In the genomic region with DNA sequence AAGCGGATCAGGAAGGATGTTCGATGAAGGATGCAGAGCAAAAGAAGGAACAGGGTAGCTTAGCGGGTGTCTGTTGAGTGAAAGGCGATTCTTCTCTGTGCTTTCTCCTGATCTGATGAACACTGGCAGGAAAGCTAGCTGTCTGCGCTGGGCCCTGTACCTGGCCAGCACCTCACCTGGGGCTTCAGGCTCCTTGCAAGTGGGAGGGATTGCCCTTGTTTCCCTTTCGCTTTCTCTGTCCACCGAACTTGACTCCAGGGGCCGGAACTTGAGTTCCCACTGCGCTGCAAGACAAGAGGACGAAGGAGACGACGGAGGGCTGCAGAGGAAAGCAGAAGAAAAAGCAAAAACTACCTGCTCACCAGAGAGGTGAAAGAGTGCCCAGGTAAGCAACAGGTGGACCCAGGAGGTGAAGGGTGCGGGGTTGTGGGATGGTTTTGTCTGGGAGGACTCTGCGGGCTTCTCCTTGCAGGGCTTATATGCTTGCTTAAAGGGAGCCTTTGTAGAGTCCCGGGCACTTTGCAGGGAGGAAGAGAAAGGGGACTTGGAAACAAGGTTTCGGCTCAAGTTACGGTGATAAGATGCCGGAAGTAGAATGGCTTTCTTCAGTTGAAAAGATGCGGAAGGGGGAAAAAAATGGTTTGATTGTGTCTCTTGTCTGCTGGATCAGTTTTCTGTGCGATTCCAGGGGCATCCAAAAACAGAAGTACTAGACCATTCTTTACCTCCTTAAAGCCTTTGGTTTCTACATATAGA, we compare ENCODE assay signal across 9 mouse cellular contexts. TPM values are rescaled to one million over a fixed set of nuclear protein-coding genes. Genes with fewer than 3 reads are reported as not detected.
DNase-seq lines count a peak whose midpoint lies in the region; ATAC-seq and TF ChIP-seq lines count a peak whose summit lies in the region.
"Had no signal": no experiment of that assay in that cellular context is flagged by ENCODE, and none has a peak within 500 bp of the region (broad histone marks: within the 10 kb centered on the region; RNA-seq: fewer than 3 reads in every experiment).

A gene (plus strand): TSS at position 51 of the 756 bp plus-strand sequence.

- peak within 1 kb of the TSS; percentile 34; the same call in 1 of the 2 replicates for H3K9ac ChIP-seq in liver, adult 2 months (ENCODE audit: low read depth, low read length)
- peak within 1 kb of the TSS; percentile 32; the same call in 1 of the 2 replicates for H3K9ac ChIP-seq in forebrain, embryonic 11.5 days (ENCODE audit: low read length)
- no peak within 1 kb of the TSS for H3K9ac ChIP-seq in liver, embryonic 14.5 days (replicated peaks)
- no peak within 1 kb of the TSS for H3K9ac ChIP-seq in neural tube, embryonic 12.5 days

- TF ChIP-seq EP300 in liver, embryonic 14.5 days (IDR thresholded peaks at IDR 0.05; ENCODE audit: low read depth): no peak

- peaks cover 7% of the 10 kb centered on the region for H3K4me1 ChIP-seq in liver, adult 2 months (ENCODE audit: control insufficient read depth, insufficient read depth, low read length)
- 0 out of 2 replicates have a peak, but pooled peaks cover 4% of the 10 kb centered on the region for H3K4me1 ChIP-seq in forebrain, embryonic 11.5 days (replicated peaks; ENCODE audit: control insufficient read depth, insufficient read depth, low read length)
- peaks cover 0 to 7% of the 10 kb centered on the region in 2 experiments; a peak in 3 of 4 replicates for H3K4me1 ChIP-seq in liver, embryonic 14.5 days (replicated peaks; ENCODE audit: control insufficient read depth in 2 of 2, insufficient read depth in 2 of 2, low read length in 1 of 2)
- H3K4me1 ChIP-seq in neural tube, embryonic 12.5 days: peaks cover 15% of the 10 kb centered on the region

- peak within 1 kb of the TSS; percentile 42 for H3K4me2 ChIP-seq in forebrain, embryonic 11.5 days (ENCODE audit: low read depth, low read length, severe bottlenecking)
- H3K4me2 ChIP-seq in liver, embryonic 14.5 days (ENCODE audit: low read depth): peak within 1 kb of the TSS; percentile 52
- H3K4me2 ChIP-seq in neural tube, embryonic 12.5 days (replicated peaks): peak within 1 kb of the TSS; percentile 53

- peaks cover 3% of the 10 kb centered on the region; the same call in 1 of the 2 replicates for H3K79me2 ChIP-seq in liver, adult 2 months (ENCODE audit: control insufficient read depth, insufficient read depth, low read length)

- H3K9me3 ChIP-seq in forebrain, embryonic 11.5 days (ENCODE audit: control insufficient read depth, low read length): no peaks in the 10 kb centered on the region
- H3K9me3 ChIP-seq in liver, embryonic 14.5 days (ENCODE audit: control insufficient read depth, low read length): no peaks in the 10 kb centered on the region
- no peaks in the 10 kb centered on the region for H3K9me3 ChIP-seq in neural tube, embryonic 12.5 days
- H3K9me3 ChIP-seq: G1E had no signal

- WGBS in liver, adult 2 months: 19% methylated on average over 20 of the region's 20 CpGs
- WGBS in forebrain, embryonic 11.5 days: 5% methylated on average over 20 of the region's 20 CpGs
- WGBS in liver, embryonic 14.5 days (ENCODE audit: insufficient replicate concordance): under 1% methylated on average over 20 of the region's 20 CpGs
- 13% methylated on average over 20 of the region's 20 CpGs for WGBS in neural tube, embryonic 12.5 days

- no peaks in the 10 kb centered on the region for H3K27me3 ChIP-seq in liver, adult 2 months (ENCODE audit: control insufficient read depth, insufficient read depth, low read length)
- peaks cover 2% of the 10 kb centered on the region; the same call in 1 of the 2 replicates for H3K27me3 ChIP-seq in forebrain, embryonic 11.5 days (ENCODE audit: control insufficient read depth, insufficient read depth, low read length)
- peaks cover 29% of the 10 kb centered on the region for H3K27me3 ChIP-seq in liver, embryonic 14.5 days (ENCODE audit: control insufficient read depth, insufficient read depth, low read length)
- peaks cover 5% of the 10 kb centered on the region; the same call in 1 of the 2 replicates for H3K27me3 ChIP-seq in neural tube, embryonic 12.5 days (replicated peaks)

- no peak for TF ChIP-seq CTCF in liver, adult 2 months (IDR thresholded peaks at IDR 0.05; ENCODE audit: low read depth, low read length)
- TF ChIP-seq CTCF in liver, embryonic 14.5 days (IDR thresholded peaks at IDR 0.05; ENCODE audit: low read depth): no peak

- H3K27ac ChIP-seq in liver, adult 2 months (replicated peaks; ENCODE audit: insufficient read depth, low read depth, low read length): peak within 1 kb of the TSS; percentile 50
- H3K27ac ChIP-seq in forebrain, embryonic 11.5 days (ENCODE audit: low read depth, low read length): no peak within 1 kb of the TSS
- H3K27ac ChIP-seq in liver, embryonic 14.5 days: no peak within 1 kb of the TSS
- H3K27ac ChIP-seq in neural tube, embryonic 12.5 days: no peak within 1 kb of the TSS

- DNase-seq in liver, adult 2 months (ENCODE audit: extremely low read depth, low read depth, low spot score): no peak
- DNase-seq in liver: no peak
- DNase-seq in forebrain, embryonic 11.5 days (ENCODE audit: low spot score): no peak
- DNase-seq in induced T-regulatory cell, adult 2 months (ENCODE audit: low read depth): peak; percentile 84
- no peak for DNase-seq in liver, embryonic 14.5 days (ENCODE audit: low read depth in 3 of 3, low spot score in 3 of 3)
- peak; percentile 29 for DNase-seq in yolk sac, embryonic 10.5 days (ENCODE audit: low spot score)

- H3K4me3 ChIP-seq in liver, adult 2 months (ENCODE audit: insufficient read depth, low read depth, low read length): peak within 1 kb of the TSS; percentile 76
- H3K4me3 ChIP-seq in forebrain, embryonic 11.5 days (ENCODE audit: low read depth, low read length): peak within 1 kb of the TSS; percentile 19
- H3K4me3 ChIP-seq in liver, embryonic 14.5 days (ENCODE audit: insufficient read depth in 1 of 2, low read depth in 2 of 2, low read length in 2 of 2): peak within 1 kb of the TSS; percentile 22 to 46
- 0 out of 2 replicates have a peak within 1 kb of the TSS, but pooled peaks have one; percentile 13 for H3K4me3 ChIP-seq in neural tube, embryonic 12.5 days

- H3K36me3 ChIP-seq in liver, adult 2 months (ENCODE audit: control insufficient read depth, insufficient read depth, low read length): no peaks in the 10 kb centered on the region
- no peaks in the 10 kb centered on the region for H3K36me3 ChIP-seq in forebrain, embryonic 11.5 days (ENCODE audit: control insufficient read depth, insufficient read depth, low read length)
- no peaks in the 10 kb centered on the region for H3K36me3 ChIP-seq in liver, embryonic 14.5 days (replicated peaks; ENCODE audit: control insufficient read depth, insufficient read depth, low read depth)
- H3K36me3 ChIP-seq in neural tube, embryonic 12.5 days: no peaks in the 10 kb centered on the region
- H3K36me3 ChIP-seq: G1E had no signal

- ATAC-seq in forebrain, embryonic 11.5 days (replicated peaks; ENCODE audit: low FRiP score): no peak
- no peak for ATAC-seq in liver, embryonic 14.5 days (ENCODE audit: insufficient read depth)
- no peak for ATAC-seq in neural tube, embryonic 12.5 days (ENCODE audit: low FRiP score, low read depth)
- ATAC-seq in megakaryocyte-erythroid progenitor cell, adult 5-6 weeks (replicated peaks; ENCODE audit: low FRiP score, low TSS enrichment, poor library complexity, severe bottlenecking): no peak

- TF ChIP-seq POLR2A in liver, adult 2 months (IDR thresholded peaks at IDR 0.05; ENCODE audit: extremely low read depth, insufficient read depth, low read length): no peak

RNA-seq across cellular contexts. Expression of the gene that starts here (rescaled TPM):
- total RNA-seq in liver, adult 2 months (2014; rRNA removed): 0.46 and 0.47 TPM in 2 replicates
- polyA plus RNA-seq in liver, adult 2 months (2012; rRNA removed): 0.12 and 0.31 TPM in 2 replicates
- 0.28 and 0.55 TPM in 2 replicates for polyA plus RNA-seq in forebrain, embryonic 11.5 days (2014; fragmentation: Nextera tagmentation; extraction: Ambion mirVana)
- 0.04 and 0.17 TPM in 2 replicates for polyA plus RNA-seq in liver, embryonic 14.5 days (2012; rRNA removed)
- polyA plus RNA-seq in liver, embryonic 14.5 days (2014; fragmentation: Nextera tagmentation; extraction: Ambion mirVana): 0.32 and 0.38 TPM in 2 replicates
- 0.32 and 0.33 TPM in 2 replicates for polyA plus RNA-seq in neural tube, embryonic 12.5 days (2016; fragmentation: Nextera tagmentation; extraction: Ambion mirVana)
- 0.20 and 0.92 TPM in 2 replicates for total RNA-seq in megakaryocyte-erythroid progenitor cell, adult 5-6 weeks (2014; fragmentation: Nextera tagmentation)
- total RNA-seq in megakaryocyte-erythroid progenitor cell, adult 5-6 weeks (2017): 1.1 and 4.4 TPM in 2 replicates
- polyA plus RNA-seq: G1E had no signal

Comparison
In these comparisons a context has a peak if more than half of its experiments do, and no peak if none do; other contexts are left out.
1. H3K9ac ChIP-seq: peak in liver, adult 2 months (single experiment) and forebrain, embryonic 11.5 days (single experiment); none in liver, embryonic 14.5 days (single experiment) and neural tube, embryonic 12.5 days (single experiment).
2. DNase-seq: peak in induced T-regulatory cell, adult 2 months (single experiment) and yolk sac, embryonic 10.5 days (single experiment); none in liver, adult 2 months (single experiment), liver (single experiment), forebrain, embryonic 11.5 days (single experiment) and liver, embryonic 14.5 days (0 of 3).
3. H3K4me3 ChIP-seq: peak in every context shown above with its lines; median percentile 76 in liver, adult 2 months; 34 in liver, embryonic 14.5 days; 19 in forebrain, embryonic 11.5 days; 13 in neural tube, embryonic 12.5 days.
4. Peak in every context shown above with its lines, with median percentiles within 50 percentile points of each other: H3K4me2 ChIP-seq.